Mouse (Mus musculus) kidney, adult 2 months (tissue): ENCODE results near the gene Igf2bp1.

Experiments used
- CTCF ChIP-seq: fragments of 200-500 bp; conservative IDR thresholded peaks from 2 replicates; pipeline ENCODE4 v1.5.1; 2011; ENCODE audit warnings: low read depth, mild to moderate bottlenecking, control low read depth, low read length, moderate library complexity, mixed read lengths; ENCODE audit not compliant: insufficient read depth, insufficient read length
- POLR2A ChIP-seq: fragments of 200-500 bp; IDR thresholded peaks from one replicate; pipeline ENCODE4 v1.6.1; 2011; ENCODE audit warnings: low read depth, low read length, control low read depth

- no peak for TF ChIP-seq CTCF
- no peak for TF ChIP-seq POLR2A
Observed at GRCm38 (mm10) chr11:95945838-95946472, 59.8 kb downstream of the Igf2bp1 start.
